10 mouse cellular contexts compared by ENCODE assay signal in the genomic region with DNA sequence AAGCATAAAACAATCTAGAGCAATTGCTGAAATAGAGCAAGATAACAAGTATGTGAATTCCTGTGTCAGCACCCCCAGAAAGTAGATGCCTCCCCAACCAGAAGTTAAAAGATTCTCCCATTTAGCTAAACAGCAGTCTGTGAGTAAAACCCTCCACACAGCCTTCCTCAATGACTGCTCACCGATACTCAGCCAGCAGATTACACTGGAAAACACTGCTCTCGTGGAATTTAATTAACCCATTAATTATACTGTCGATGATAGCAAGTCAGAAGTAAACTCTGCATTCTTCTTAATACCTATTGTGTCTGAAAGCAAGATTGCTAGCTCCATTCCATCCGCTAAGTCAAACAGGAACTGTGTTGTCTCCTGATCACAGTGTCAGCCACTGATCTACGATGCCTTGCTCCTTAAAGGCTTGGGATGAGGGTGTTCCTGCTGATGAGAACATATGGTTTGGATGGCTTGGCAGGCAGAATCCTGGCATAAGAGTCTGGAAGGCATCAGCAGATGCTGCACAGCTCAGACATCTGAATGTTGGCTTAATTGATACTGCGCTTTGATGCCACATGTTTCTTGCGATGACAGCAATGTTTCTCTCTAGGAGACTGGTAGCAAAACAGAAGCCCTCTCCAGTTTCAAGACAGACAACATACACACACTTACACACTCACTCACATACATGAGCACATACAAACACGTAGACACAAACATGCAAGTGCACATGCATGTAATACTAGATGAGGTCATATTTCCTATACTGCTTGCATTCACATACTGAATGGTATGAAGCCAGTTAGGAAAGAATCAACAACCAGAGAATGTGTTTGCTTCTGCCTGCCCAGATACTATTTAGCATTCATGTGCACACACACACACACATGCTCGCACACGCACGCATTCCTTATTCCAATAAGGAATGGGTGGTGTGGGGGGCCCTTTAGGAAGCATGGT.
DNase-seq lines count a peak whose midpoint lies in the region; ATAC-seq and TF ChIP-seq lines count a peak whose summit lies in the region.
"Had no signal": no experiment of that assay in that cellular context is flagged by ENCODE, and none has a peak within 500 bp of the region (broad histone marks: within the 10 kb centered on the region; RNA-seq: fewer than 3 reads in every experiment).

No protein-coding gene starts in this region.

- peak; percentile 83 for DNase-seq in brain, adult 2 months (ENCODE audit: low read depth, low spot score)
- peak; percentile 86 for DNase-seq in forebrain, embryonic 14.5 days (ENCODE audit: low spot score)
- DNase-seq in layer of hippocampus, adult 2 months (ENCODE audit: low spot score in 2 of 2): peak; percentile 51 to 74
- no peak for DNase-seq in kidney, adult 9 months
- DNase-seq in testis, postnatal 10 days (ENCODE audit: low spot score): no peak
- DNase-seq in yolk sac, embryonic 10.5 days (ENCODE audit: low spot score): no peak
- DNase-seq: cerebellum, adult 8-10 months; kidney, postnatal 10 days; liver, embryonic 13.5 days had no signal

- H3K9ac ChIP-seq in forebrain, embryonic 14.5 days (ENCODE audit: low read length): no peak overlapping the region
- no peak overlapping the region for H3K9ac ChIP-seq in midbrain, embryonic 13.5 days (replicated peaks)
- H3K9ac ChIP-seq: liver, embryonic 13.5 days had no signal

- H3K27ac ChIP-seq in forebrain, embryonic 14.5 days (ENCODE audit: low read depth, low read length): peak overlapping the region; percentile 56; the same call in 1 of the 2 replicates
- H3K27ac ChIP-seq in layer of hippocampus, adult 2 months: no peak overlapping the region
- H3K27ac ChIP-seq in midbrain, embryonic 13.5 days: peak overlapping the region; percentile 17; the same call in 1 of the 2 replicates
- H3K27ac ChIP-seq: liver, embryonic 13.5 days had no signal

- no peaks in the 10 kb centered on the region for H3K27me3 ChIP-seq in forebrain, embryonic 14.5 days (replicated peaks; ENCODE audit: control insufficient read depth, insufficient read depth, low read length)
- H3K27me3 ChIP-seq in midbrain, embryonic 13.5 days: no peaks in the 10 kb centered on the region
- H3K27me3 ChIP-seq: liver, embryonic 13.5 days had no signal

- TF ChIP-seq CTCF in layer of hippocampus, adult 2 months (conservative IDR thresholded peaks at IDR 0.05): no peak

- no peak overlapping the region for H3K4me2 ChIP-seq in forebrain, embryonic 14.5 days (ENCODE audit: low read length)
- no peak overlapping the region for H3K4me2 ChIP-seq in midbrain, embryonic 13.5 days (replicated peaks)
- H3K4me2 ChIP-seq: liver, embryonic 13.5 days had no signal

- no peak overlapping the region for H3K4me3 ChIP-seq in forebrain, embryonic 14.5 days (ENCODE audit: low read depth, low read length)
- no peak overlapping the region for H3K4me3 ChIP-seq in layer of hippocampus, adult 2 months
- no peak overlapping the region for H3K4me3 ChIP-seq in midbrain, embryonic 13.5 days (replicated peaks)
- H3K4me3 ChIP-seq: liver, embryonic 13.5 days had no signal

- H3K36me3 ChIP-seq in forebrain, embryonic 14.5 days (ENCODE audit: control insufficient read depth, insufficient read depth, low read length): no peaks in the 10 kb centered on the region
- H3K36me3 ChIP-seq in midbrain, embryonic 13.5 days: no peaks in the 10 kb centered on the region
- H3K36me3 ChIP-seq: liver, embryonic 13.5 days had no signal

- H3K4me1 ChIP-seq in forebrain, embryonic 14.5 days (ENCODE audit: control insufficient read depth, insufficient read depth, low read length): peaks cover 25% of the 10 kb centered on the region
- H3K4me1 ChIP-seq in midbrain, embryonic 13.5 days (replicated peaks): peaks cover 43% of the 10 kb centered on the region
- H3K4me1 ChIP-seq: liver, embryonic 13.5 days had no signal

- peak; percentile 90 for ATAC-seq in forebrain, embryonic 14.5 days
- ATAC-seq in midbrain, embryonic 13.5 days: peak; percentile 46; the same call in 1 of the 2 replicates

- WGBS in forebrain, embryonic 14.5 days: 44% methylated on average over 11 of the region's 11 CpGs
- WGBS in midbrain, embryonic 13.5 days: 70% methylated on average over 11 of the region's 11 CpGs

- no peaks in the 10 kb centered on the region for H3K9me3 ChIP-seq in forebrain, embryonic 14.5 days (replicated peaks; ENCODE audit: control insufficient read depth, low read length)
- no peaks in the 10 kb centered on the region for H3K9me3 ChIP-seq in midbrain, embryonic 13.5 days
- H3K9me3 ChIP-seq: liver, embryonic 13.5 days had no signal

Comparison
In these comparisons a context has a peak if more than half of its experiments do, and no peak if none do; other contexts are left out.
1. DNase-seq: peak in brain, adult 2 months (single experiment), forebrain, embryonic 14.5 days (single experiment) and layer of hippocampus, adult 2 months (2 of 2); none in kidney, adult 9 months (single experiment), testis, postnatal 10 days (single experiment) and yolk sac, embryonic 10.5 days (single experiment).